Mouse (Mus musculus): ENCODE results near the gene Slc27a4. TPM values are rescaled to one million over a fixed set of nuclear protein-coding genes. Genes with fewer than 3 reads are reported as not detected.

Slc27a4 gene
- polyA plus RNA-seq, 1 experiment from 2014 or later = 27.8 TPM

Small RNA genes lying within 50 kb of the gene (microRNA-seq; reads per million reads assigned to microRNA genes)
- gene Mir219a-2 = not detected
- gene Mir219b = not detected

Other genes starting within 250 kb of the Slc27a4 start
- gene Rapgef1, start 182.9 kb upstream of the Slc27a4 start, polyA plus RNA-seq (2016; fragmentation: Nextera tagmentation; extraction: Ambion mirVana) = 22.5 and 24.1 TPM in 2 replicates
- not detected in 2 replicates for gene Gm13420, start 50.9 kb upstream of the Slc27a4 start, polyA plus RNA-seq (2016; fragmentation: Nextera tagmentation; extraction: Ambion mirVana)
- 0.85 TPM in 1 of 2 replicates, not detected in the other for gene Gm13547, start 43.3 kb upstream of the Slc27a4 start, polyA plus RNA-seq (2016; fragmentation: Nextera tagmentation; extraction: Ambion mirVana)
- 25.0 and 33.2 TPM in 2 replicates for gene Coq4, start 15.1 kb upstream of the Slc27a4 start, polyA plus RNA-seq (2016; fragmentation: Nextera tagmentation; extraction: Ambion mirVana)
- gene Trub2, start 14.1 kb upstream of the Slc27a4 start, polyA plus RNA-seq (2016; fragmentation: Nextera tagmentation; extraction: Ambion mirVana) = 47.1 and 50.3 TPM in 2 replicates
- gene Urm1, start 17.4 kb downstream of the Slc27a4 start, polyA plus RNA-seq (2016; fragmentation: Nextera tagmentation; extraction: Ambion mirVana) = 15.3 and 19.0 TPM in 2 replicates
- gene Cercam, start 66.5 kb downstream of the Slc27a4 start, polyA plus RNA-seq (2016; fragmentation: Nextera tagmentation; extraction: Ambion mirVana) = 22.3 and 22.6 TPM in 2 replicates
- gene Odf2, start 86.6 kb downstream of the Slc27a4 start, polyA plus RNA-seq (2016; fragmentation: Nextera tagmentation; extraction: Ambion mirVana) = 108 and 110 TPM in 2 replicates
- gene Gle1, start 132.8 kb downstream of the Slc27a4 start, polyA plus RNA-seq (2016; fragmentation: Nextera tagmentation; extraction: Ambion mirVana) = 73.1 and 77.8 TPM in 2 replicates
- gene Sptan1, start 162.9 kb downstream of the Slc27a4 start, polyA plus RNA-seq (2016; fragmentation: Nextera tagmentation; extraction: Ambion mirVana) = 166 and 169 TPM in 2 replicates
- 38.0 and 39.1 TPM in 2 replicates for gene Wdr34, start 246.2 kb downstream of the Slc27a4 start, polyA plus RNA-seq (2016; fragmentation: Nextera tagmentation; extraction: Ambion mirVana)

All from midbrain, embryonic 12.5 days (tissue).